Mouse (Mus musculus): ENCODE data around the gene Sh3kbp1. TPM values are rescaled to one million over a fixed set of nuclear protein-coding genes. Genes with fewer than 3 reads are reported as not detected.

Gene Sh3kbp1
- total and polyA plus RNA-seq, 3 experiments = 5.7 to 34.7 (median 28.9) TPM

DNA sequence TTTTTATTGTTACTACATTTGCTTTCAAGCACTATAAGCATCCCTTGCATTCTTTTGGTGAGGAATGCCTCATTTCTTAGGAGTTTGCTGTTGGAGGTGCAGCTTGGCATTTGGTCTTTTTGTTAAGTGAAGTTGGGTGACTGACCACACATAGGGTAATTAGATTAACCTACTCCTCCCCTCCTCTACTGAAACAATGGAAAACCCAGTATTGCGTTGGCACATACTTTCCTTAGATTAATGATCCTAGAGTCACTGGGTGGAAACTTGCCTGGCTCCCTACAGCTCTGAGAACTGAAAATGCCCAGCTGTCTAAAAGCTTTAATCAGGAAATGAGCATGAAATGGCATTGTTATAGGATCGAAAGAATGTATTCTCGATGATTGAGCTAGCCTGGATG is 117.5 kb downstream of the Sh3kbp1 start:
- DNase-seq = no peak

DNA sequence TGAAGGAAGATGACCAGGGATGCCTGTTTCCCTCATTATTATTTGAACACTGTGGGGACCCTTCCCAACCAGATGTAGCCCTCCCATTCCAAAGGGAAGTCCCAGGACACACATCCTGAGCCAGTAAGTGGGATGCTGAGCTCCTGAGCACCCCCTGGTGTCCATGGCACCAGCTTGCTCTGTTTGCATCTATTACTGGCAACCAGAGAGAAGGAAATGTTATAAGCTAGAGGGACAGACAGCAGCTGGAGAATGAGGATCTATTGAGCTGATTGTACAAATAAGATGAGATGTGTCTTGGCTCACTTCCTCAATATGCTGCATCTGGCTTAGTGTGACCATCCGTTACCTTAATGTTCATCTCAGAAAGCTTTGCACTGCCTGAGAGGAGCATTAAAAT is 124.8 kb downstream of the Sh3kbp1 start:
- DNase-seq = peak; percentile 15

DNA sequence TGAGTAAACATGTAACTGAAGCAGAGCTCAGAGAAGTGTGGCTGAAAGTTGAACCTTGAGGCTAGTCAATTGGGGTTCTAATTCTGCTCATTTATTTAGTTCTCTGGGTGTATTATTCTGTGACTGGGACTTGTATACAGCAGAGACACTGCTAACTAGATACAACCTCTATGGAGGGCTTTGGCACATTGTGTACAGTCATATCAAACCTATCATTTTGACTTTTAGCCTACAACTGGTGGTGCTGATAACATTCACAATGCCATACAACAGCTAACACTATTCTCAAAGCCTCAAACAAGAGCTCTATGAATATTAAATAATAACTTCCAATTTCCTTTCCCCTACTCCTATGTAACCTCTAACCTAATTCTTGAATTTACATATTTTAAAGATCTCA is 129.2 kb downstream of the Sh3kbp1 start:
- DNase-seq = no peak

DNA sequence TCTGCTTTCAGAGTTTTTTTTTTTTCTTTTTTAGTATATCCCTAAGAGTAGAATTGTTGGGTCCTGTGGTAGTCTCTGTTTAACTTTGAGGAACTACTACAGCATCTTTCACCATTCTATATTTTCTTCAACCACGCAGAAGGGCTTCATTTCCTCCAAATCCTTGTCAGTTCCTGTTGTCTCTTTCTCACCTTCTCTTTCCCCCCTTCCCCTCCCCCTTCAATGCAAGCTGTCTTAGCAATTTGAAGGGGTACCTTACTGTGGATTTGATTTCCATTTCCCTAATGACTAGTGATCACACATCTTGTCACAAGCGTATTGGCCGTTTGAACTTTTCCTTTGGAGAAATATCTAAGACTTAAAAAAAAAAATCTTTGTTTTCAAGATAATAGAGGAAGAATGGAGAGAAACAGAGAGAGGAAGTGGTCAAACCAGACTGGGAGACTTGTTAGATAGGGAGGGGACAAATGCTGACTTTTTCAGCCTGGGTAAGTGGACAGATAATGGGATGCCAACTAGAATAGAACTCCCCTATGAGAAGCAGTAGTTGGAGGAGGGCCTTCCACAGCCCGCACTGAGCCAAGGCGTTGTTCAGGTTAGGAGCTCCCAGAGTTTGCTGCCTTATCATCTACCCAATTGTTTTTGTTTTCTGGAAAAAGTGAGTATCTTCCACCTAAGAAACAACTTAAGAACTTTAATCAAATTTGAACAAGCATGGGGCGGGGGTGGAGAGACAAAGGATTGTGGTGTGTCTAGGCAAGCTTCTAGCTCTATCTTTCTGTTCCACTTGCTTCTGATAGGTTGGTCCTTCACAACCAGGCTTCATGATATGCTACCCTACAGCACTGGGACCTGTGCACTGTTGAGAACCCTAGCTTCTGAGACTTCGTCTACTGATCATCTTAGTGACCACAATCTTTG is 130.1 kb downstream of the Sh3kbp1 start:
- no peak for DNase-seq

DNA sequence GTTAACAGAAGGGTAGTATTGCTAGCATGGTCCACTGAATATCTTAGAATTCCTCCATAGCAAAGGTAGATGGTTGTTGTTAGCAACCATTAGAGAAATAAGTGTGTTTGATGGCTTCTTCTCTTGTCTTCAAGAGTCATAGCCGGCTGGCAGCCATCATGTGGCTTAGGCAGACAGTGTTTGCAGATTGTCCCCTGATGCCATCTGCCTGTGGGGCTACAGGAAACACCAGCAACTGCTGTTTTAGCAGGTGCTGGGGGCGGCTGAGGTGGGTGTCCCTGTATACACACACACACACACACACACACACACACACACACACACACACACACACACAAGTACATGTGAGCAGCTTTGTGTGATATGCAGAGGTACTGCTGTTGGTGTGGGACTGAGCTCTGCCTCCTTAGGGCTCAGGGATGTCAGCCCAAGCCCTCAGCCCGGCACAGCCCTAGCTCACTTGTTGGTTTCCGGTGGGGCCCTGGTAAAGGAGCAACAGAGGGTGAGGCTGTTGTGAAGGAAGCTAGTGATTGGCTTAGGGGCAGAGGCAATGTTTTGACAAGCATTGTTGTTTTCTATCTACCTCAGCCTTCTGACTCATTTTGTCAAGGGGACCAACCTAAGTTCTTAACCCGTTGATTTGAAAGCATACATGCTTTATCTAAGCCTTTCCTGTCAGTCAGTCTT is 130.9 kb downstream of the Sh3kbp1 start:
- no peak for DNase-seq

DNA sequence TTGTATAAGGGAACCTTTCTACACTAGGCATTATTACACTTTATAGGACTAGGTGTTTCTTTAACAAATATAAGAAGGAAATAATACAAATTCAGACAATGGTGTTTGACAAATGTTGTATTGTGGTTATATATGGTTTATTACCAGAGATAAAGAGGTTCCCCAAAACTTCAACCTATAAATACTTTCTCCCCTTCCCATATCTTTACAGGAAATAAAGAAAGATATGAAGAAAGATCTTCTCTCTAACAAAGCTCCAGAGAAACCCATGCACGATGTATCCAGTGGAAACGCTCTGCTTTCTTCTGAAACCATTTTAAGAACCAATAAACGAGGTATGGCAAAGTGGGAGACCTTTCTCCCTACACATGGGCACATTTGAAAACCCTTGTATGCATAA is 136.7 kb downstream of the Sh3kbp1 start:
- DNase-seq = no peak

DNA sequence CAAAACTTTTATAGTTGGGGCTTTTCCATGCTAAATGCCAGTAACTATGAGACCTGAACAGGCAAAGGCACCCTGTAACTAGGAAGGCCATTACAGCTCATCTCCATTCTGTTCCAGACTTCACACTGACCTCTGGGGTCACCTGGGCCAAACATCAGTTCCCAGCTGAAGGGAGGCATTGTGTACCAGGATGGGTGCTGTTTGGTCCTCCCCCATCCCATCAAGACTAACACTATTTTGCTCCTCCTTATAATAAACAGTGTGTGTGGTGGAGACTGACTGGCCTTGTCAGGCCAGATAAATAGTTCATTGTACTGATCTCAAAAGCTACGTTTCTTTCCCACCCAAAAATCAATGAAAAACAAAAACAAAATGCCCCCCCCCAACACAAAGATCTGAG is 138.8 kb downstream of the Sh3kbp1 start:
- DNase-seq = no peak

DNA sequence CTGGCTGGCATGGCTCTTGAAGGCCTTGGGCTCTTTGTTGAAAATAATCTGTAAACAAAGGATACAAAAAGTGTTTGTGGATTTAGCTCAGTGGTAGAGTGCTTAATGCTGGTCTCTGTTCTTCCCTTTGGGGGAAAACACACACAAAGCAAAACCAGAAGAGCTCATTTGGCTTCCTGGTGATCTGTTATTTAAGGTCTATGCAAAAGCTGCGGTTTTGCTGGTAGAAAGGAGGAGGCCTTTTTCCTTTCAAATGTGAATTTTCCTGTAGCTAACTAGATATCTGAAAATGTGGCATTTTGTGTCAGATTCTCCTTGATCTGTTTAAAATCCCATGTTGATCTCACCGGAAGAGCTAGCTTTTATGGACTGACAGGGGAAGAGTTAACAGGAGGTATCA is 141.9 kb downstream of the Sh3kbp1 start:
- no peak for DNase-seq

DNA sequence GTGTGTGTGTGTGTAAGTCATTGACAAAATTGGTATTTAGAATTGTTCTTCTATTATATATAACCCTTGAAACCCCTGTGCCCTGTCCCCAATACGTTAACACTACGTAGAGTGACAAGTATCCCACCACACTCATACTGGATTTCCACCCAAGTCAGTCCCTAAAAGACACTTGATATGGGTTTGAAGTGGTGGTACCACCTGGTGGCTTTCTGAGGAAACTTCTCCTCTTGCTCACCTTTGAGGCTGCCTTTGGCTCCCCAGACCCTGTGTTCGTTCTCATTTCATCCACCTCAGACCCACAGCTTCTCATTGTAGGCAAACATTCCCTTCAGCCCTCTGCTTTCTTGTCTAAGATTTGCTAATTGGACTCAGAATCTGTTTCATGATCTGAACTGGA is 142.7 kb downstream of the Sh3kbp1 start:
- DNase-seq = no peak

DNA sequence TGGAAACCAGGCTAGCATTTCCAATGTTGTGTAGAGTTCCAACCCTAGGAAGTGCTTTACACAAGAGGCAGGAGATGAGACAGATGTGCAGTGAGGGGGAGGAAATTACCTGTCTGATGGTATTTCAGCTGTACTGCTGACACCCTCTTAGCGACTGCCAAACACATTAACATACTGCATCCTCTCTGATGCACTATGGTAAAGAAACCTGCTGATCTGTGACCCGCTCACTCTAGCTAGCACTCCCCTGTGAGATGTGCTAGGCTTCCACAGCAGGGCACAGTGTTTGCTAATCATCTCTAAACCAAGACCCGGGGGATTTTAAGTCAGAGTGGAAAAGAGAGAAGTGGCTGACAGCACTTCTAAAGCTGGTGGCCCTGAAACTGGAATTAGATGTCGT is 145.1 kb downstream of the Sh3kbp1 start:
- no peak for DNase-seq

DNA sequence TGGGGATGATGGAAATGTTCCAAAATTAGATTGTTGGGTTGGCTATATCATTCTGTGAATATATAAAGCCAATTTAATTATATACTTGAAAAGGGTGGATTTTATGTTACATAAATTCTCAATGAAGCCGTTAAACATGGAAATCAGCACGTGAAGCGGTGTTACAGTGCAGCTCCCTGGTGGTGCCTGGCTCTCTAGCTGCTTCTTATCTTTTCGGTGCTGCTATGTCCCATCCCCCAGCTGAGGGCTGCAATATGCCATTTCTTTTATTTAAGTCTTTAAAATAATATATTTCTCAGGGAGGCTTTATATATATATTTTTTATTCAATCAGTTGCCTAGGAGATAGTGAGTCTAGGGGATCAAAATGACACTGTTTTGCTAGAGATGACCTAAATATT is 148.0 kb downstream of the Sh3kbp1 start:
- DNase-seq = no peak

DNA sequence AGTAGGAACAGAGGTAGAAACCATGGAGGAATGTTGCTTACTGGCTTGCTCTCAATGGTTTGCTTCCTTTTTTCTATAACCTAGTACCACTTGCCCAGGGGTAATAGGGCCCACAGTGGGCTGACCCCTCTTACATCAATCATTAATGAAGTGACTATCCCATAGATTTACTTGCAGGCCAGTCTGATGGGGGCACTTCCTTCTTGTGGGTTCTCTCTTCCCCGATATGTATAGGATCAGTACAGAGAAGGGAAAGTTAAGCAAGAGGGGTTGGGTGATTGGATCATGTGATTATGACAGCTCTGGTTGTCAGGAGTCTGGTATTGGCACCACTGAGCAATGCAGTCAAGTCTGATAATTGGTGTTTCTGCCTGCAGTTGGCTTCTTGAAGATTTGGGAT is 151.7 kb downstream of the Sh3kbp1 start:
- DNase-seq = no peak

DNA sequence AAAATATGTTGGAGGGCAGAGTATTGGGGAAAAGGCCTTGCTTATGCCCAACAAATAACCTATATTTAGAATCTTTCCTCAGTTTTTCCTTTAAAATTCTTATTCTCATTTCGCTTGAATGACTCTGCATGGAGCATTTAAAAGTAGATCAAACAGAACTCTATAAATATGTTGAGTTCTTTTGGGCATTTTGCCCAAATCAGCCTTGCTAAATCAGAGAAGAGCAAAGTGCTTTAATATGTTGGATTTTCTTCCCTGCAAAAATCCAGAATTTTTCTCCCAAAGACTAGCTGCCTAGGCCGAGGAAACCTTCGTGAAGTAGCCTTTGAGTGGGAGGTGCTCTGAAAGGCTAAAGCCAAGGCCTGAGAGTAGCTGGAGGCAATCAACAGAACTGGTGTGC is 163.4 kb downstream of the Sh3kbp1 start:
- DNase-seq = no peak

DNA sequence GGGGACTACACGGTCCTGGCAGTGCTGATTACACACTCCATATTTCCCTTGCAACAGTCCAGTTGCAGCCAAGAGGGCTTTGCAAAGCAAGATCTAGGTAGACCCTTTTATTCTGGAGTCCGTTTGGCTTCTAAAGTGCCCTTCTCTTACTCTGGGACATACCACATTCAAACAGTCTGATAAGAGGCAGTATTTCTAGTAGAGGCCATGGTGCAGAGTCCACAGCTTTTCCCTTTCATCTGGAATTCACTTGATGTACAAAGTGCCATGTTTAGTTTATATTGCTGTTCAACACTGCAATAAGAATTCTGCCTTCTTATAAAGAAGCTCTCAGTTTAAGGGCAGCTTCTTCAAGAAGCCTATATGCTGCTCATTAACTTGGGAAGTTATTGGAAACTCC is 168.5 kb downstream of the Sh3kbp1 start:
- DNase-seq = no peak

DNA sequence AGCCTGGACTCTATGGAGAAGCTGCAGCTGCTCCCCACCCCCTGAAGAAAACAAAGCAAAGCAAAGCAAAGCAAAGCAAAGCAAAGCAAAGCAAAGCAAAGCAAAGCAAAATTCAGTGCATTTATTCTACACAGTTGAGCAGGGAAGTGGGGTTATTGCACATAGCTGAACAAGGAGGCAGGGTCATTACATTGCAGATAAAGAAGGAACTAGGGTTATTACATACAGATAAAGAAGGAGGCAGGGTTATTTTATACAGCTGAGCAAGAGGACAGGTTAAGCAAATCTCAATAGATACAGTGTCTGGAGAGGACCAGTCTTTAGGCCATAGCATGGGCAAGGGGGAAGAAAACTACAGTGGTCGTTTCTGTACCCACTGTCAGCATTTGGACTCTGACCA is 177.3 kb downstream of the Sh3kbp1 start:
- DNase-seq = no peak

DNA sequence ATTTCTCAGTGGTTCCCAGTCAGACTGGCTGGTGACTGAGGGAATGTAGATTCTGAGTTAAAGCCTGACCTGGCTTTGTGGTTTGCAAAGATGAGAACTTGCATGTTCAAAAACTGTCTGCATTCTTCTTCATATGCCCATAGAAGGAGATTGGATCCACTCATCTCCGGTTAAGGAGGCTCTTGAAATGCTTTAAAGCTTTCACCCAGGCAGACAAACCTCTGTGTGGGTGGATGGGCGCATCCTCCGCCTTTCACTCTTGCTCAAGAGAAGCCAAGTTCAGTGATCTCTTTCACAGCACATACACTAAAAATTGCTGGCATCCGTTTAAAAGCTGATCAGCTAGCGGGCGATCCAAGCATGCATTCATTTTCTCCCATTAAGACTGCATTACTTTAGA is 182.4 kb downstream of the Sh3kbp1 start:
- no peak for DNase-seq

DNA sequence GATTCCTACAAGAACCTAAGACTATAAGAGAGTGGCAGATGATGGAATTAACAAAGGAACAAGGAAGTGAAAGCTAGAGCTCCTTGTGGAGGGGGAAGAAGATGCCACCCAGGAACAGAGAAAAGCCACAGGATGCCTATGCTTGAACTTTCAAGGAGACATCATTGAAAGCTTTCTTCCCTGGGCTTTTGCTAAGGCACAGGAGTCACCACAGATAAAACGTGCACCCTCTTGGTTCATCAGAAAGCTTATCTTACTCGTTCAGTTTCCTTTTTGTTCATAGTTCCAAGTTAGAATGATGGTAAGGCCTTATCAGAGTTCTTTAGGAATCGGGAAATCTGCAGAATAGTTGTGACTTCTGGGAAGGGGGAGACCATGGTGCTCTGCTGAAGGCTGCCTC is 183.4 kb downstream of the Sh3kbp1 start:
- DNase-seq = no peak

DNA sequence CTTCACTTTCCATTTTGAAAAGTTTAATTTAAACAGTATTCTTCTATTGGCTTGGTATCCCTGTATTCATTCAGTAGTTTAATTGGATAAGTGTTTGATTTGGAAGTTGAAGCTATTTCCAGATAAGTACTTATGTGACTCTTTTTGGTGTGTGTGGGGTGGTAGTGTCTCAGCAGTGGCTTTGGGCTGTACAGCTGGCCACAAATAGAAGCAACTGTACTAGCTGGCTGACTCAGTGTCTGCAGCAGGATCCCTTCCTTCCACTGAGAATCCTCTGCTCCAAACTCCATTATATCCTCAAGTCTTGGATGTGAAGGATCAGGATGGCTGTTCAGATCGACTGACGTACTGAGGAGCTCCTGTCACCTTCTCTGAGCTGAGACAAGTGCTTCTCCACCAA is 190.4 kb downstream of the Sh3kbp1 start:
- DNase-seq = no peak

DNA sequence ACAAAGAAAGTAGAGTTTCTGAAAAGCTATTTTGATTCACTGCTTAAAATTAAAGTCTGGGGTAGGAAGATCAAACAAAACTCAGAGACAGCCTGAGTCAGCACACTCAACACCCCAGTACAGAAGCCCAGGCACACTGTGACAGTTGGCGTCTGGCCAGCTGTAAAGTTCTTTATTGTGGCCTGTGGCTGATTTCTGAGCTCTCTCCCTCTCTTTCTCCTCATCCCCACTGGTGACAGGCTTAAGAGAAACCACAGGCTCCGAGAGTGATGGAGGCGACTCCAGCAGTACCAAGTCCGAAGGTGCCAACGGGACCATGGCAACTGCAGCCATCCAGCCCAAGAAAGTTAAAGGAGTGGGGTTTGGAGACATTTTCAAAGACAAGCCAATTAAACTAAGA is 201.1 kb downstream of the Sh3kbp1 start:
- DNase-seq = no peak

DNA sequence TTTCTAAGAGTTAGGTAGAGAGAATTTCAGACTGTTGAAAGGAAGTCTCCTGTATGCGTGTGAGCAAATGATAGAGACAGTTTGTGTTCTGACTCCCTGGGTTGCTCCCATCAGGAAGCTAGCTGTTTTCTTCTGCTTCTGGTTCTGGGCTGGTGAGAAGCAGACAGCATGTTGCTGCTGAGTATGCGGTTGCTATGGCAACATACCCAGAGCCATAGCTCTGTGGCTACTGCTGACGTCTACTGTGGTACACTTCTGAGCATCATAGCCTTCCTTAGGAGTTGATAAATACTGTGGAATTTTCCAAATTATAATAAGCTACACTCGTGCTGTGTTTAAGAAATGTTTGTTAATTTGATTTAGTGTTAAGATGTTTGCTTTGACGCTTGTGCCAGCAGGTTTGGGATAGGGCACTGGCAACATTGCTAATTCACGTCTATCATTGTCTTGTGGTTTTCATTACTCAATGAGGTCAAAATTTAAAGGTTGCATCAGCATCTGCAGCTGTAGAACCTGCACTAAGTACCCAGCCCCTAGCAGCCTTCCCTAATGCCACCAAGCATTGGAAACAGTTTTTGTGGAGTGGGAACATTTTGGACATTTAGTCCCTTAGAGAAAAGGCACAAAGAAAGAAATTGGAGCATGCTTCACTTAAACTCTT is 202.2 kb downstream of the Sh3kbp1 start:
- DNase-seq = no peak

DNA sequence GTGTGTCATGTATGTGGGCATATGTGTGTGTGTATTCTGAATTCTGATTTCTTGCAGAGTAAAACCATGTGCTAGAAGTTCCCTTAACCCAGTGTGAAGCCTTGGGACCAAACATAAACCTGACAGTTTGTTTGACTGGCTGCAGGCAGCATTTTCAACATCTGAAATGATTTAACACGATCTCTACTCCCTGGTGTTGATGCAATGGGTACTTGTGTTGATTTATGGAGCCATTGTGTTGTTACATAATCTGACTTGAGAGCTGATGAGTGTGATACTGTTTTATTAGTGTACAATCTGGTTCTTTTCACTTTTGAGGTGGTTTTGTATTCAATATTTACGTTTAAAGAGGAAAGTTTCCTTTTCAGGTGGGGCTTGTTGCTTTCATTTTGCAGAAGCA is 204.1 kb downstream of the Sh3kbp1 start:
- DNase-seq = no peak

DNA sequence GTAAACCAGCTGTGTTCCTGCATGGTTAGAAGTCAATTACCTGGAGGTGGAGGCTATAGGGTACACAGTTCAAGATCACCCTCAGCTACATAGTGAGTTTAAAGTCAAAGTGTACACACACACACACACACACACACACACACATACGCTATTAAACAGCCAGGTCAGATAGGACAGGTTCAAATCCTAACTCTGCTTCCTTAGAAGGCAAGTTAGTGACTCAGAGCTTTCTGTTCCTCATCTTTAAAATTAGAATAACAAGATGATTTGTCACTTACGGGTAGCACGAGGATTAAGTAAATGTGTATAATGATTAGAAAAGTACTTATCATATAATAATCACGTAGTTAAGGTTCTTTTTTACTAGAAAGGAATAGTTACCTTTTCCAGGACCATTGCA is 208.2 kb downstream of the Sh3kbp1 start:
- no peak for DNase-seq

DNA sequence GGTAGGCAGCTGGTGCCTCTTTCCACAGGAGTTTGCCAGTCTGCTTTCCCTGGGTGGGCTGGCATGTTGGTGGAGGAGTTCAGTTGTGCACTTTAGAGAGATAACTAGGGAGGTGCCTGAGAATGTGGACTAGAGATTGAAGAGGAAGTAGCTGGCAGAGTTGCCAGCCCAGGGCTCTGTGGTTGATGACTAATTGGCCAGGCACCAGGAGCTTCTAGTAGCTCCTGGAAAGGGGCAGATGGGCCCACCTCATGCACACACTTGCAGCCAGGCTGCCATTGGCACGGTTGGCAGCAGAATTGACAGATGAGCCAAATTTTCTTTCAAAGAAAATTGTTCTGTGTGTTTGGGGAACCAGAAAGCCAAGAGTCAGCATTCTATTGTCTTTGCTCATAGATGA is 210.3 kb downstream of the Sh3kbp1 start:
- no peak for DNase-seq

Data from adrenal gland, adult 2 months (tissue).